Mouse (Mus musculus) stomach, embryonic 15.5 days (tissue): ENCODE results near the gene Tmem215. TPM values are rescaled to one million over a fixed set of nuclear protein-coding genes. Genes with fewer than 3 reads are reported as not detected.

Source experiments
- ATAC-seq: fragments of 200-750 bp; cut with Nextera tagmentation; 2 replicates; pipeline ENCODE4 v1.8.0; 2017; ENCODE audit warnings: low read depth, moderate number of reproducible peaks, moderate TSS enrichment; ENCODE audit not compliant: insufficient read depth, low FRiP score
- H3K27ac ChIP-seq: fragments of 300-500 bp; sonication (generic); 2 replicates; pipeline ENCODE4 v1.5.1; 2015; ENCODE audit warnings: mild to moderate bottlenecking, inconsistent platforms
- H3K27me3 ChIP-seq: fragments of 300-500 bp; sonication (generic); replicated peaks from 2 replicates; pipeline ENCODE4 v1.6.1; 2015; ENCODE audit warnings: inconsistent platforms
- H3K36me3 ChIP-seq: fragments of 300-500 bp; sonication (generic); 2 replicates; pipeline ENCODE4 v1.6.1; 2015; ENCODE audit warnings: inconsistent platforms
- H3K4me1 ChIP-seq: fragments of 300-500 bp; sonication (generic); 2 replicates; pipeline ENCODE4 v1.6.1; 2015; ENCODE audit warnings: inconsistent platforms
- H3K4me2 ChIP-seq: fragments of 300-500 bp; sonication (generic); 2 replicates; pipeline ENCODE4 v1.6.1; 2015; ENCODE audit warnings: mild to moderate bottlenecking, inconsistent platforms
- H3K4me3 ChIP-seq: fragments of 300-500 bp; sonication (generic); replicated peaks from 2 replicates; pipeline ENCODE4 v1.5.1; 2015; ENCODE audit warnings: inconsistent platforms
- H3K9ac ChIP-seq: fragments of 300-500 bp; sonication (generic); 2 replicates; pipeline ENCODE4 v1.6.1; 2015; ENCODE audit warnings: inconsistent platforms
- H3K9me3 ChIP-seq: fragments of 300-500 bp; sonication (generic); 2 replicates; pipeline ENCODE4 v1.6.1; 2016; ENCODE audit warnings: inconsistent platforms
- WGBS: fragments of 180-500 bp; shearing (Covaris S2); methylation state at CpG from one replicate; pipeline ENCODE4 v1.1.7; 2015; 5-methylcytosine and 5-hydroxymethylcytosine counted together
- polyA plus RNA-seq: library from polyadenylated mRNA; unstranded; fragments of >200 nt; fragmentation: Nextera tagmentation; extraction: Ambion mirVana; gene quantifications from 2 replicates; pipeline ENCODE4 v1.2.1, GENCODE M21; 2015

Gene Tmem215
- polyA plus RNA-seq, 1 experiment from 2014 or later, result 0.49 TPM

- H3K4me3 ChIP-seq, result no peak overlapping the region
- H3K9me3 ChIP-seq, result no peaks in the 10 kb centered on the region
- no peaks in the 10 kb centered on the region for H3K36me3 ChIP-seq
- 87% methylated on average over 11 of the region's 11 CpGs for WGBS
- no peaks in the 10 kb centered on the region for H3K4me1 ChIP-seq
- H3K27me3 ChIP-seq, result no peaks in the 10 kb centered on the region
- no peak for ATAC-seq
- no peak overlapping the region for H3K9ac ChIP-seq
- H3K27ac ChIP-seq, result no peak overlapping the region
- H3K4me2 ChIP-seq, result no peak overlapping the region
Measured at GRCm38 (mm10) chr4:40499812-40500591, 28.0 kb downstream of the Tmem215 start.

DNA sequence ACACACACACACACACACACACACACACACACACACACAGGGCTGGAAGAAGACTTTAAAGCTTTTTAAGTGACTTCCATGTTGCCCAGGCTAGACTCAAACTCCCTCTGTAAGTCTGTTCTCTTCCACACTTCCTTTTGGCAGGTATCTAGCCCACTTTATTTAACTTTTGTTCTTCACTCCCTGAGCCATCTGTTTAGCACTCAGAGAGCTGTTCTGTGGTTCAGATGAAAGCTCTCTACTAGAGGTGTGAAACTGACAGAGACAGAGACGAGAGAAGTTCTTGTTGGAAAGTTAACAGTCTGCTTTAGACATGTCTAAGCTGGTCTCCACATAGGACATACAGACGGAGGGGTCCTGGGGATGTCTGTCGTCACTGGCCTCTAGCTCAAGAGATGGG is 30.5 kb downstream of the Tmem215 start:
- 74% methylated on average over 3 of the region's 3 CpGs for WGBS

GRCm38 (mm10) chr4:40509534-40509933 is 37.6 kb downstream of the Tmem215 start:
- no peak for ATAC-seq
- H3K9me3 ChIP-seq, result no peaks in the 10 kb centered on the region
- WGBS, result 75% methylated on average over 16 of the region's 16 CpGs
- H3K27me3 ChIP-seq, result no peaks in the 10 kb centered on the region
- no peaks in the 10 kb centered on the region for H3K4me1 ChIP-seq
- no peak overlapping the region for H3K9ac ChIP-seq
- H3K4me2 ChIP-seq, result no peak overlapping the region
- no peak overlapping the region for H3K4me3 ChIP-seq
- H3K36me3 ChIP-seq, result no peaks in the 10 kb centered on the region
- H3K27ac ChIP-seq, result no peak overlapping the region

More for the DNA sequence above, 30.5 kb downstream of the Tmem215 start:
- Histone ChIP-seq H3K36me3 (no peaks in the 10 kb centered on the region), H3K9ac (no peak overlapping the region), H3K4me3 (no peak overlapping the region), H3K4me1 (no peaks in the 10 kb centered on the region), H3K27me3 (no peaks in the 10 kb centered on the region), H3K27ac (no peak overlapping the region), H3K9me3 (no peaks in the 10 kb centered on the region), H3K4me2 (no peak overlapping the region)
- ATAC-seq, result no peak

DNA sequence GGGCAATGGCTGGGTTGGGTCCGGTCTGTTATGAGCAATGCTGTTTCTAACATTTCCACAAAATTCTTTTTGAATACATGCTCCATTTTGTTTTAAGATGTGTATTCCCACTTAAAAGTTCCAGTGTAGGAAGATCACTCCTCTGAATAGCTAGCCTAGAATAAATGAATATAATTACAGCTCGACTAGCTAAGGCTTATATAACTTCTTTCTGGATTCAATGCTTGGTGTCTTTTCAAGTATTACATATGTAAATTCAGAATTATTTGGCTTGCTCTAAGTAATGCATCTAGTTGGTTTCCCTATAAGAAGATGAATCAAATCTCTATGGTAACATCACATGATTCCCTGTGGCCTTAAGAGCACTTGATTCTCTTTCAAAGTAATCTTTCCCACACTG is 41.3 kb downstream of the Tmem215 start:
- H3K4me2 ChIP-seq, result no peak overlapping the region
- H3K27me3 ChIP-seq, result no peaks in the 10 kb centered on the region
- 81% methylated on average over 2 of the region's 2 CpGs for WGBS
- no peak overlapping the region for H3K9ac ChIP-seq
- no peak overlapping the region for H3K4me3 ChIP-seq
- H3K9me3 ChIP-seq, result no peaks in the 10 kb centered on the region
- H3K4me1 ChIP-seq, result no peaks in the 10 kb centered on the region
- no peaks in the 10 kb centered on the region for H3K36me3 ChIP-seq
- ATAC-seq, result no peak
- no peak overlapping the region for H3K27ac ChIP-seq

GRCm38 (mm10) chr4:40518545-40519324 is 46.8 kb downstream of the Tmem215 start:
- no peaks in the 10 kb centered on the region for H3K9me3 ChIP-seq
- H3K4me1 ChIP-seq, result no peaks in the 10 kb centered on the region
- no peaks in the 10 kb centered on the region for H3K36me3 ChIP-seq
- H3K4me2 ChIP-seq, result no peak overlapping the region
- H3K27ac ChIP-seq, result no peak overlapping the region
- ATAC-seq, result no peak
- no peak overlapping the region for H3K9ac ChIP-seq
- H3K27me3 ChIP-seq, result no peaks in the 10 kb centered on the region
- no peak overlapping the region for H3K4me3 ChIP-seq
- 87% methylated on average over 14 of the region's 14 CpGs for WGBS

Other genes starting within 250 kb of the Tmem215 start
- gene Ddx58, start 232.4 kb upstream of the Tmem215 start, polyA plus RNA-seq, result 13.2 and 13.6 TPM in 2 replicates
- 29.1 and 53.0 TPM in 2 replicates for gene Smim27, start 202.6 kb upstream of the Tmem215 start, polyA plus RNA-seq
- gene Topors, start 202.3 kb upstream of the Tmem215 start, polyA plus RNA-seq, result 39.5 and 41.8 TPM in 2 replicates
- 324 and 340 TPM in 2 replicates for gene Ndufb6, start 192.8 kb upstream of the Tmem215 start, polyA plus RNA-seq
- gene Aptx, start 231.0 kb downstream of the Tmem215 start, polyA plus RNA-seq, result 24.2 and 25.0 TPM in 2 replicates
- 361 and 370 TPM in 2 replicates for gene Dnaja1, start 250.0 kb downstream of the Tmem215 start, polyA plus RNA-seq